Mouse (Mus musculus) layer of hippocampus, postnatal 14 days (tissue): ENCODE measurements at regions not wholly inside any gene's neighbourhood (a gene's known extent, or its start where the extent isn't known, plus 50 kb on each side); places are given as distances from the start of the nearest gene placed in this dataset.

ENCODE experiments used
- DNase-seq, 2 experiments: peaks; one replicate each; pipeline ENCODE4 v3.0.0; 2021 to 2022; ENCODE audit warnings: low spot score in 2 of 2, mixed read lengths in 1 of 2

DNA sequence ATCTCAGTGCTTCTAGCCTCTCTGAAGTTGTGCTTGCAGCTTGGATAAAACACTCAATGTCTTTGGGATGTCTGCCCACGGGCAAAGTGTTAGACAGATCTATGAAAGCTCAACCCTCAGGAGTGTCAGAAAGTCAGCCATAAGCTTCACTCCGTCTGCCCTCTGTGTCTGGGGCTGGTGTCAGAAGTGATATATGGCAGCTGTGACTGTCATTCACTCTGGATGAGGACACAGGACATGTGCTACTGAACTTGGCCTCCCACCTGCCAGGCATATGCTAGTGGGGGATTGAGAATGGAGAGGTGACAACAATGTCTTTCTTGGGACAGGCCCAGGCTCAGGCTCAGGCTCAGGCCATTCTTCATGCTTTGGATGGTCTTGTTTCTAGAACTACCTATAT lies 366.7 kb downstream of the Eipr1 start:
- DNase-seq, result no peak

DNA sequence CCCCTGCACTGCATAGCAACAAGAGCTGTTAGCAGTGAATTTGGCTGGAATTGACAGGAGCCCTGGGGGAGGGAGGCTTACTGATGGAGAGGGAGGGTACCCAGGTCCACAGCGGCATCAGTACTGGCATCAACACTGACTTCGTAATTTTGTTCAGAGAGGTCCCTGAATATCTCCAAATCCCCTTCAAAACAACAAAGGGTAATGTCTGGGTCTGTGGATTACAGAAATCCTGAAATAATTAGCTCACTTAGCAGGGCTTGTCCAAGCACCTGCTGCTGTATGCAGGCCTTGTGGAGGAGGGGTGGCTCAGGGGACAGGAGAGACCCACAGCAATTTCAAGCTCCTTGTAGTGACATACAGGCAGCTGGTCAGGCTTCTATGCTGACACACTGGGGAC lies 369.6 kb downstream of the Eipr1 start:
- no peak for DNase-seq

DNA sequence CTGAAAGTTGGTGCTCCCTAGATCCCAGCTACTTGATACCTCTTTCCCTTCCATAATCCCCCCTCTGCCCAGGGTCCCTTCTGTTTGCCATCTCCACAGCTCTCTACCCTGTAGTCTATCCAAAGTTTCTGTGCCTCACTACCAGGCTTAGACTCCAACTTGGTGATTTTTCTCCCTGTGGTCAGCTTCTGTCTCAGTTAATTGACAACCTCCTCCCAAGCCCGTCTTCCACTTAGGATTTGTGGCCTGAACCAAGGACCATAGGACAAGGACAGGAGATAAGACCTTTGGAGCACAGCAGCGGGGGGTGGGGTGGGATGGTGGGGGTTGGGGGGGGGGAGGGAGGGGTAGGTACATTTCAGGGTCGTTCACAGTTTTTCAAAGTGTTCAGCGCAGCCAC lies 371.3 kb downstream of the Eipr1 start:
- no peak for DNase-seq

DNA sequence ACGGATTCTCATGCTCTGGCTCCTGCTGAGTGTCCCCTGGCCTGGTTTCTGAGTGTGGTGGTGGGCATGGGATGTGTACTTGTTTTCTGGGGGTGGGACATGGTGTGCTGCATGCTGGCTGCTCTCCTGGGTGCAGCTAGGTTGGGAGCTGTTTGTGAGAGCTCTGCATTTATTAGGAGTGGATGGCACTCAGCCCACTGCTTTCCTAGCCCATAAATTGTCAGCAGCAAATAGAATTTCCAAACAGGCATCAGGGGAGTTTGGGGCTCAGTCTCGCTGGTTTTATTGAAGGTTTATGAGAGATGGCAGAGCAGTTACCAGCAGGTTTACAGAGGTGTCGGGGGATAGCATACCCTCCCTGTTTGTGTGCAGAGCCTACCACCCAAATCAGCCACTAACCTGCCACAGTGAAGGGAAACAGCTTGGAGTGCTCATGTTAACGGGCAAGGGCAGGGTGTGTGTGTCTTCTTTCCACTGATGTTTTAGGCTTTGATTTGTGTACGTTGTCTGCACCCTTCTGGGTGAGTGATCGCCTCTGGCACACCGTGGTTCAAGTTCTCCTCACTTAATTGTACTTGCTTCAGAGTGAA lies 372.6 kb downstream of the Eipr1 start:
- peak; percentile 36 to 63 for DNase-seq

DNA sequence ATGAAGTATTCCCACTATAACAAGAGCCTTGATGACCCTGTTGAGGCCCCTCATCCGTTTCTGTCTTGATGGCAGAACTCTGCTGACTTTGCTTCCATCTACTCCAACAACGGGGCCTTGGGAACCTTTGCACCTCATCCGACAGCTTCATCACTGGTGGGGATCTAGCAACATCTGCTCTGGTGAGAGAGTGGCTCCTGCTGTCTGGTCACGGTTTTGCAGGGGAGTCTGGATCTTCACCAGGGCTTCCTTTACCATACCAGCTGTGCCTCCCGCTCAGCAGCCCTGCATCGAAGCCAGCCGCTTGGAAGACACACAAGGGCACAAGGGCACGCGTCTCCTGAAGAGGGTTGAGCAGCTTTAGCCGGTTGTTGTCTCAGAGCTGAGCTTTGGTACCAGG lies 377.2 kb downstream of the Eipr1 start:
- no peak for DNase-seq

DNA sequence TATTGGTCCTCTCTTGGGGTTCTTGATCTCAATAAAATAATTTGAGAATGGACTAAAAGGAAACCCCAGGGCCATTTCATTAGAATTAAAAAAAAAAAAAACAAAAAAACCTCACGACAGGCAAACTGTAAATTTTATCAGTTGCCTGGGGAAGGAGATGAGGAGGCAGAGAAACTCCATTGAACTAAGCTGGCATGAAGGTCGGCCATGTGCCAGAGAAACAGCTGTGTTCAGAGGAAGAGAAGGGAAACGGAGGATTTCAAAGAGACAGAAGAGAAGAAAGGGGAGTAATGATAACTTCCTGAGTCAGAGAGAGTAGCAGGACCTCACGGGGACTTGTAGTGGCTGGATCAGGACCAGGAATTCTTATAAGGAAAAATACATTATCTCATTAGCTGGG lies 377.7 kb downstream of the Eipr1 start:
- no peak for DNase-seq

DNA sequence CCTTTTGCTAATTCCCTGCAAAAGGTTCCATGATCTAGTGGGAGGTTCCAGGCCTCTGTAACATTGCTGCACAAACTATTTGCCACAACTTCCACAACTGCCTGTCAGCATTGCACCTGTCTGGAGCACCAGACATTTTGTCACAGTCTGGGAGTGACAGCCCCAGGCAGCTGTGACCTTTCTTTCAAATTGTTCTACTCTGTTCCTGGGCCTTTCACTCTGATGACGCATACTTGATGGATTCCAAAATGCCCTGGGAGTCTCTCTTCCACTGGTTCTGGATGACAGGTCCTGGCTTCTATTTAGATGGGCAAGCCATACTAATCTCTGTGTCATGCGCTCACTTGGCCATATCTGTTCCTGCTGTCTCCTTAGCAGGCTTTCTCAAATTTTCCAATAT lies 382.7 kb downstream of the Eipr1 start:
- DNase-seq, result no peak

DNA sequence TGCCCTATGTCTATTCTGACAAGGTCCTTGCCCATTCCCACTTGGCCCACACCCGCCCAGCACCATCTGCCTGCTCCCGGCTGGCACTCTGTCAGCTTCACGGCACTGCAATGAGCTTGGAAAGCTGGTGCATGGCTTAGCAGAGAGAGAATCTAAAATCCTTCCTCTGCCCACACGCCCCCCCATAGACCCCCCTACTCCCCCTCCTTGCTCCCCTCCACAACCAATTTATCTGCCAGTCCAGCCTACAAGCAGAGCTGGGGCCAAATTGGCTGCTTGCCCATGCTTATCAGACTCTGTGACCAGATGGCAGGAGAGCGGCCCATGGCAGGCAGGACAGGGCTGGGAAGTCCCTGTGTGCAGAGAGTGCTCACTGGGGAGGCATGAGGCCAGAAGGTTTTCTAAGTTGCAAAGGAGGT lies 385.3 kb downstream of the Eipr1 start:
- DNase-seq, result peak; percentile 75 to 90

DNA sequence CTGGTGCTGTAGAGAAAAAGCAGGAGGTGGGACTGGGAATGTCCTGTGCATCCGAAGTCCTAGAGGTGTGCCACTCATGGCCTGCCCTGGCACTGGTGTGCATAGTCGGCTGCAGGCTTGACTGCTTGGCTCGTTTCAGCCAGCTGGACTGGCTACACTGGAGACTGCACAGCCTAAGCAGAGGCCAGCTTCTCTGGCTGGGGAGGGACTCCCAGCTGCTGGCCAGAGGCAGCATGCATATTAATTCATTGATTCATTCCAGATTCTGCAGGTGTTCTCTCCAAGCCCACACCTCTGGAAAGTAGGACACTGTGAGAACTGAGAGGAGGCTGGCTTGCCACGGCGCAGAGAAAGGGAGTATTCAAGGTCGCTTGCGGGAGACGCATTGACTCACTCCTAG lies 385.9 kb downstream of the Eipr1 start:
- DNase-seq, result no peak

DNA sequence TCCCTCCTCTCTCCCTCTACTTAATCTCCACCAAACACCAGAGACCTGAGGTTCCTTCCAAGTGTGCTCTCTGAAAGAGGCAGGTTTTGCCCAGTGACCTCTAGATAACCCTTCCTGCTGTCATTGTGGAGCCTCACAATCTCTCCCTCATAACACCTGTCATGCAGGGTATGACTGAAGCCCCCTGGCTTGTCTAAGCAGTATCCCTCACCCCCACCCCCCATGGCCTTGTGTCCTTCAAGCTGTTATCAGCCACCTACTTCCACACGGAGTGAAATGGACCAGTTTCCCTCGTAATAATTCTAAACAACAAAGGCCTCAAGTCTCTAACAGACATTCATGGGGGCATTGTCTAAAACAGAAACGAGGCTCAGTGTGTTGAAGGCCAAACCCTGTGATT lies 387.6 kb upstream of the Myt1l start:
- DNase-seq, result no peak

DNA sequence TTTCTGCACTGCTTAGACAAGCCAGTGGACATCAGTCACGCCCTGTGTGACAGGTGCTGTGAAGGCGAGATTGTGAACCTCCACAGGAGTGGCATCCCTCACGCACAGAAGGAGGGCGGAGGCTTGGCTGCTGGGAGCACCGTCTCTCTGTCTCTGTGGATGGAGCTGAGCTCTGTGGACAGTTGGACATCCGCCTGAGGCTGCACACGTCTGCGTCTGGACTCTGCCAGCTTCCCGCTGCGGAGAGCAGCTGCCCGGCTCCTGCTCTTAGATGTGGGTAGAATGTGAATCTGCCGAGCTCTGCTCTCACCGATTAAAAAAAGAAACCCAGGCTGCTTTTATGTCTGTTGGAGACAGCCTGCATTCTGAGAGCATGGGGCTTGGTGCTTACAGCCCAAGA lies 387.1 kb upstream of the Myt1l start:
- DNase-seq, result peak; percentile 77

DNA sequence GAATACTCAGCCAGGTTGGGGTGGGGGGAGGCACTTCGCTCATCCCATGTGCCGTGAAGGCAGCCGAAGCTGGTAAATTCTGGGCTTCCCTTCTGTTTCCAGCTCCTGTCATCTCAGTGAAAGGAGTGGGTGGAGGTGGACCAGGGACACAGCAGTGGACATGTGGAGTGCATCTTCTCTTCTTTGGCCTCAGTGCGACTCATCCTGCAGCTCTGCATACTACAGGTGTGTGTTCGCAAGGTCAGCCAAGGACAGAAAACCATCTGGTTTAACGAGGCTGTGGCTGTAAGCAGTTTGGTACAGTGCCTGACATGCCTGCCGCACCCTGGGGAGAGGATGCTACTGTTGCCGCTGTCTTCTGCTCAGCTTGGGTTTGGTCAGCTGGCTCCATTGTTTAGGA lies 386.3 kb upstream of the Myt1l start:
- DNase-seq, result peak in 1 of 2 experiments; percentile 55

DNA sequence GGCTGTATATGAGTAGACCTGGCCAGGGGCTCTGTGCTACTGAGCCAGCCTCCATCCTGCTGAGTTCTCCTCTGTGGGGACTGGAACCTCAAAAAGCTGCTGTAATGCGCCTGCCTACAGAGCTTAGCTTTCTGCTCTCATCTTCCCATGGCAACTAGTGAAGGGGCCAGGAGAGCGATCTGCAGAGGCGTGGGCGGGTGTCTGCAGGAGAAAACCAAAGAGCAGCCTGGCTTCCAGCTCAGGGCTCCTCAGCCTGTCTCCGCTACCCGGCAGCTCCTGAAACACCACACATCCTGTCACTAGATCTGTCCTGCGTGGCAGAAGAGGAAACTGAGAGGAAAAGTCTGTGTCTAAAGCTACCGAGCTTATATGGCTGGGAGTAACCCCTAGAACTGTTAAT lies 384.9 kb upstream of the Myt1l start:
- peak; percentile 65 to 68 for DNase-seq

DNA sequence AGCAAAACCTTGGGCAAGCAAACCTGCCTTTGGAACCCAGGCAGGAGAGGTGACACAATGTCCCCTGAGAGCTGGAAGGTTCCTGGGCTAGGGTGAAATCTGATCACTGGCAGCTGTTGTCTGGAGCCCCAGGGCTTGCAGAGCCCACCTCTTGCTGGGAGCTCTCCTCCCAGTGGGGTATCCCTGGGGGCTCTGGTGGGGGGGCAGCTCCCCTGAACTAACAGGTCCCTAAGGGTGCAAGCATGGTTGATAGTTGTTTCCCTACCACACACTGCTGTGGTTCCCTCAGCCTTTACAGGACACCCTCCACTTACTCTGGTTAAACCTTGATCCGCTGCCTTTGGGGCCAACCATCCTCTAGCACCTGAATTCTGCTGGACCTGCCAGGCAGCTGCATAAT lies 367.3 kb upstream of the Myt1l start:
- DNase-seq, result no peak

DNA sequence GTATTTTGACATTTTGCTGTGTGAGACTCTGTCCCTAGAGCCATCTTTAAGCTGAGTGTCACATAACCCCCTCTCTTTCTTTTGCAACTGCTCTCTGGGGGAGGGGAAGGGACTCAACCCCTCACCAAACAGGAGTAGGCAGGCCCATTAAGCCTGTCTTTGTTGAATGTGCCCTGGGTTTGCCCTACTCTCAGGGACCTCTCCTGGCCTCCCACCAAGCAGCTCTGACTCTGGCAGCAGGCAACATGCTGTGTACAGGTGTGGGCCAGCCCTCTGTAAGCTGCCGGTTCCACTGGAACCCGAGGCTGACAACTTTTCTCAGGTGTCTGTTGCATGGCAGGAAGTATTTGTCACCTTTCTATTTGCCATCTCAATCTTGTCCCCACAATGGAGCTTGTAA lies 366.6 kb upstream of the Myt1l start:
- no peak for DNase-seq

DNA sequence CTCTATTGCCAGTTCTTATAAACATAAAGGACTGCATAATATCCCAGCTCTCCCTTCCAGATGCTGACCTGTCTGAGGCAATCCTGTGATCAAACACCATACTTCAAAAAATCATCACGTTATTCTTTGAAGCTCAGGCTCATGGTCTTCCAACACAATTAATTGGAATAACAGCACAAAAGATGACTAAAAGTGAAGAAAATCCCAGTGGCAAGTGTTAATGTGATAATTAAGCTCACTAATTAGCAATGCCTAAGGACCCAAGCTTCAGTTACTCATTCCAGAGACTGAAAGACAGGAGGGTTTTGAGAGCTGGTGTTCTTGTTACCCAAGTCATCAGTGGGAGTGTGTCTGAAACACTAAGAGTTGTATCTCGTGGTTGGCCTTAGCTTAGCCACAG lies 363.5 kb upstream of the Myt1l start:
- DNase-seq, result no peak

DNA sequence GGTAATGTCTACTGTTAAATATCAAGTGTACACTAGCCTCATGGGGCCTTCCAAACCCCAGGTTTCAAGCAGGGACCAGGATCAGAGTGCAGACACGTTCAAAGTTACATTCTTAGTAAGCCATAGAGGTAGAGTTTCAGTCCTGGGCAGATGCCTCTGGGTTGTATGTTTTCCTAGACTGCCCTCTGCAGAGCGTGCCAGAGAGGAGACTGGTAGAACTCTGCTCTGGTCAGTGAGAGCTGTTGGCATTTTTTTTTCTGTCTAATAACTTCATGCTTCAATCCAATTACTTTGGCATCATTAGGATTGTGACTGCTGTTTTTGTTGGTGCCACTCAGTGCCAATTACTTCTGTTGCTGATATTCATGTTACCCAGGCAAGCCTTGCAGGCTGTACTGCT lies 361.9 kb upstream of the Myt1l start:
- no peak for DNase-seq

DNA sequence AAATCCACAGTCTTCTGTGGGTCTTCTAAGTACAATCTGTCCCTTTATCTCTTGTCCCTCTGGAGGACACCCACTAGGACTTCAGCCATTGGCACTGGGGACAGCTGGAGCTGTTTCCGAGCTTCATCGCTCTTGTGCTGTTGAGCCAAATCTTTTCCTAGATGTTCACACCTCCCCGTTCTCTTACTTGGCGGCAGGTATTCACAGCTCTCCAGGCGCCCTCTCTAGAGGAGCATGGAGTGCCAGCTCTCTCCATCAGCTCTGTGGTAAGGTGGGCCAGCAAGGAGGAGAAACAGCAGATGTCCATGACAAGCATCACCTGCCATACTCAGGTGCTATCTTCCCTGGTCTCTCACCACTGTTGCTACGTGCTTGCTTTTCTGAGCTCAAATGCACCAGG lies 360.3 kb upstream of the Myt1l start:
- no peak for DNase-seq

DNA sequence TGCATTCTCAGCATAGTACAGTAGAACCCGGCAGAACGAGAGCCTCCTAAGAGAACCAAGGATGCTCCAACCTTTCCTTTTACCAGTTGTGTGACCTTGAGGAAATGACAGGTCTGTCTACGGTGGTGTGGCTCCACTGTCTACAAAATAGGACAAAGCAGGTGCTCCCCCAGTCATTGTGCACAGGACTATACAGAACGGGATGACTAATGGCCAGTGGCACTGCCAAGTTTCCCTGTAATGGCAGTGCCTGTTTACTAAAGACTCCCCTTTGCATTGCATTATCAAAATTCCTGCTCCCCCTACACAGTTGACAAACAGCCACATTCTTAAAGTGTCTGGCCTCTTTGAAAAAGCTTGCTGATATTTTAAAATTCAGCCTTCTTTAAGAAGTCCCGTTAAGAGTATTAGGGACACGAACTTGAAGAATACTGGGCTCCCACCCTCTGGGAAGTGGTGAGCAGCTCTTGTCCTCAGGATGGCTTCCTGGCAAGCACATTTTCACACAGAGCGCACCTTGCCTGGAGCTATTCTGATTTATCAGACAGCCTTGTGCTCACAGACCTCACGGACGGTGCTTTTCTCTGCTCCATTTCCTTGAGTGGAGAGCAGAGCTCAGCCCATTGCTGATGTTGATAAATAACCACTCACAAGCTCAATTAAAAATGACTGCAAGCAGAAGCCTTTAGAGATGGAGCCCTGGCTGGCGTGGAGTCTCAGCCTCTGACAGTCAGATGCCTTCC lies 352.3 kb upstream of the Myt1l start:
- DNase-seq, result no peak

DNA sequence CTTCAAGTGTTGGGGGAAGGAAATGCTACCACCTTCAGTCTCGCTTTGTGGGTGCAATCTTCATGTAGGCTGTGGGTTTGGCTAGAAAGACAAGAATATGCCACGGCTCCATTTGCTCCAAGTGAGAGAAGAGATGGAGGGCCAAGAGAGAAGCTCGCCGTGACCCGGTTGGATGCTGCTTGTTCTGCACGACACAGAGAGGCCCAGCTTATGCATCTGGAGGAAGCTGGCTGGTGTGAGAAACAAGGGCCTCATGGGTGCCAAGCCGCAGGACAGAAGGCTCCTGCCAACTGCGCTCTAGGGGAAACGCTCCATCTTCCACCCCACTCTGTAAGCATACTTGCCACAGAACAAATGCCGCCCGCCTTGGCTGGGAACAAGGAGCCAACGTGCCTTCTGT lies 351.0 kb upstream of the Myt1l start:
- no peak for DNase-seq

DNA sequence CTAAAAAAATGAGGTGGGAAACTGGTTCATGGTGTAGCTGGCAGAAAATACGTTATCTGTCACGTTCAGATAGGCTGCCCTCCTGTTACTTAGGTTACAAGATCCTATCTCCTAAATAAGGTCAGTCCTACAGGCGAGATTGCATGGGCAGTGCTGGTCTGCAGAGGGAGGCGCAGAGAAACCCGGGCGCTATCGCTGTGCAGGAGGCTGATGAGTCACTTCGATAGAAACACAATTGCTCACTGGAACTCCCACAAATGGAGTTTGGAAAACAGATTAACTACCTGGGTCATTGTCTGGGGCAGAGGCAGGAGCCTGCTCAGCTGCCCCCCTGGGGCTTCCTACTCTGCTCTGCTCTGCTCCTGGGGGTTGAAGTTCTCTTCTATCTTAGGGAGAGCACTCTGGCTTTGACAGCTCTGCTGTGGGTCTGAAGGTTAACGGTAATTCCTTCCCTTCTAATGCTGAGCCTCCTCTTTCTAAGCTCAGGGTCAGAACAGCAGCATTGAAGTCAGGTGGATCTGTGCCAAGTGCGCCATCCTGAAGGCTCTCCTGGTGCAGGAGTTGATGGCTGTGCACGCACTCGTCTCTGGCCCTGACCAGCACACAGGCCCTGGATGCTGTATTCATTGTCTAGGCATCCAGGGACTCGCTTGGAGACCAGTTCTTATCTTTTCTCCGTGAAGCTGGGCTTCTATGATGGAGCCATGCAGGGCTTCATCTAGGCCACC lies 349.9 kb upstream of the Myt1l start:
- no peak for DNase-seq

DNA sequence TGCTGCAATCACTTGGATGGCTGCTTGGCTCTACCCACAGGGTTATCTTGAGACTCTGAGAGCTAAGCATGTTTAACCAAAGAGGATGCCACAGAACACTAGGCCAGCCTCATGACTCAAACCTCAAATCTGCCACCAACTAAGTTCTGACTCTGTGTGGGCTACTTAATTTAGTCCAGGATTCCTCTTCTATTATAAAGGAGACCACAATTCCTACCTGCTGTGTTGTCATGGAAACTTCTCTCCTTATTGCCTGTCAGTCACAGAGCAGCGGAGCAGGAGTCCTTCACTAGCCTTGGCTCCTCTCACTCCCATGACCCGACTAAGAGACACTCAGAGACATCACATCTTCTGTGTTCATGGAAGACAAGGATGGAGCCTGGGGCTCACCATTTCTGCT lies 348.8 kb upstream of the Myt1l start:
- no peak for DNase-seq

DNA sequence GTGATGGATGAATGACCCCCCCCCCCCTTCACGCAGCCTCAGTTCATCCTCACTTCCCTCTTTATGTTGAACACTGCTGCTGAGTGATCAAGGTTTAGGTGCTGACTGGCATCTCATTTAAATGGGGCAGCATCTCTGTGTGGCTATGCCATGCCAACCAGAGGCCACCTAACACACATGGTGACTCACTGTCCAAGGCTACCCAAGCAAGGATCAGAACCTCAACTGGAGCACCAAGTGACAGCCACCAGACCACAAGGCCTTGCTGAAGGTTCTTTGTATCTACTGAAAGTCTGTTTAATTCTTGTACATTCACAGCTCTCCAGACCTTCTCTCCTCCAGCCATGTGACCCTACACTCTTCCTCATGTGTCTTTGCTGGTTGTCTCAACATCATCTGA lies 347.6 kb upstream of the Myt1l start:
- DNase-seq, result no peak
